Mouse (Mus musculus) stomach, embryonic 15.5 days (tissue): ENCODE measurements around the gene Rps19bp1. TPM values are rescaled to one million over a fixed set of nuclear protein-coding genes. Genes with fewer than 3 reads are reported as not detected.
A peak's percentile ranks its signal among the peaks of the same experiment; 100 is the strongest.

ENCODE experiments used
- ATAC-seq: fragments of 200-750 bp; cut with Nextera tagmentation; 2 replicates; pipeline ENCODE4 v1.8.0; 2017; ENCODE audit warnings: low read depth, moderate number of reproducible peaks, moderate TSS enrichment; ENCODE audit not compliant: insufficient read depth, low FRiP score
- H3K27ac ChIP-seq: fragments of 300-500 bp; sonication (generic); 2 replicates; pipeline ENCODE4 v1.5.1; 2015; ENCODE audit warnings: mild to moderate bottlenecking, inconsistent platforms
- H3K27me3 ChIP-seq: fragments of 300-500 bp; sonication (generic); replicated peaks from 2 replicates; pipeline ENCODE4 v1.6.1; 2015; ENCODE audit warnings: inconsistent platforms
- H3K36me3 ChIP-seq: fragments of 300-500 bp; sonication (generic); 2 replicates; pipeline ENCODE4 v1.6.1; 2015; ENCODE audit warnings: inconsistent platforms
- H3K4me1 ChIP-seq: fragments of 300-500 bp; sonication (generic); 2 replicates; pipeline ENCODE4 v1.6.1; 2015; ENCODE audit warnings: inconsistent platforms
- H3K4me2 ChIP-seq: fragments of 300-500 bp; sonication (generic); 2 replicates; pipeline ENCODE4 v1.6.1; 2015; ENCODE audit warnings: mild to moderate bottlenecking, inconsistent platforms
- H3K4me3 ChIP-seq: fragments of 300-500 bp; sonication (generic); replicated peaks from 2 replicates; pipeline ENCODE4 v1.5.1; 2015; ENCODE audit warnings: inconsistent platforms
- H3K9ac ChIP-seq: fragments of 300-500 bp; sonication (generic); 2 replicates; pipeline ENCODE4 v1.6.1; 2015; ENCODE audit warnings: inconsistent platforms
- H3K9me3 ChIP-seq: fragments of 300-500 bp; sonication (generic); 2 replicates; pipeline ENCODE4 v1.6.1; 2016; ENCODE audit warnings: inconsistent platforms
- WGBS: fragments of 180-500 bp; shearing (Covaris S2); methylation state at CpG from one replicate; pipeline ENCODE4 v1.1.7; 2015; 5-methylcytosine and 5-hydroxymethylcytosine counted together
- polyA plus RNA-seq: library from polyadenylated mRNA; unstranded; fragments of >200 nt; fragmentation: Nextera tagmentation; extraction: Ambion mirVana; gene quantifications from 2 replicates; pipeline ENCODE4 v1.2.1, GENCODE M21; 2015

Rps19bp1 gene
- 50.2 and 55.3 TPM in 2 replicates for polyA plus RNA-seq

- Histone ChIP-seq H3K4me1 (peaks cover 20% of the 10 kb centered on the region), H3K4me3 (peak within 1 kb of the TSS; percentile 86), H3K9me3 (no peaks in the 10 kb centered on the region), H3K27ac (peak within 1 kb of the TSS; percentile 56), H3K36me3 (0 out of 2 replicates have a peak, but pooled peaks cover 4% of the 10 kb centered on the region), H3K9ac (peak within 1 kb of the TSS; percentile 74), H3K27me3 (no peaks in the 10 kb centered on the region), H3K4me2 (peak within 1 kb of the TSS; percentile 85)
- peak; percentile 90 for ATAC-seq
- under 1% methylated on average over 66 of the region's 66 CpGs for WGBS
These were observed at the start of gene Rps19bp1 for GRCm38 (mm10) chr15:80263610-80264575. Gene Rps19bp1 (minus strand): TSS chr15:80264315.

- Histone ChIP-seq H3K36me3 (no peaks in the 10 kb centered on the region), H3K4me2 (no peak overlapping the region), H3K4me3 (no peak overlapping the region), H3K9ac (no peak overlapping the region), H3K27me3 (no peaks in the 10 kb centered on the region), H3K27ac (no peak overlapping the region), H3K9me3 (no peaks in the 10 kb centered on the region), H3K4me1 (no peaks in the 10 kb centered on the region)
- 47% methylated on average over 8 of the region's 8 CpGs for WGBS
- peak; percentile 47; the same call in 1 of the 2 replicates for ATAC-seq
These were observed 42.0 kb upstream of the Rps19bp1 start for GRCm38 (mm10) chr15:80306146-80306545.

GRCm38 (mm10) chr15:80304188-80304587, 40.1 kb upstream of the Rps19bp1 start:
- Histone ChIP-seq H3K9ac (no peak overlapping the region), H3K27me3 (no peaks in the 10 kb centered on the region), H3K9me3 (no peaks in the 10 kb centered on the region), H3K36me3 (no peaks in the 10 kb centered on the region), H3K4me1 (no peaks in the 10 kb centered on the region), H3K4me3 (no peak overlapping the region), H3K27ac (no peak overlapping the region), H3K4me2 (no peak overlapping the region)
- WGBS = 85% methylated on average over 12 of the region's 12 CpGs
- no peak for ATAC-seq

GRCm38 (mm10) chr15:80303779-80304178, 39.7 kb upstream of the Rps19bp1 start:
- ATAC-seq = no peak
- 70% methylated on average over 14 of the region's 14 CpGs for WGBS

GRCm38 (mm10) chr15:80297146-80297545, 33.0 kb upstream of the Rps19bp1 start:
- Histone ChIP-seq H3K27me3 (no peaks in the 10 kb centered on the region), H3K4me2 (no peak overlapping the region), H3K9me3 (no peaks in the 10 kb centered on the region), H3K27ac (no peak overlapping the region), H3K9ac (no peak overlapping the region), H3K4me3 (no peak overlapping the region), H3K4me1 (no peaks in the 10 kb centered on the region), H3K36me3 (no peaks in the 10 kb centered on the region)
- 92% methylated on average over 1 of the region's 1 CpGs for WGBS
- no peak for ATAC-seq

More at GRCm38 (mm10) chr15:80303779-80304178, 39.7 kb upstream of the Rps19bp1 start:
- H3K4me2 ChIP-seq = no peak overlapping the region
- H3K4me1 ChIP-seq = no peaks in the 10 kb centered on the region
- H3K27ac ChIP-seq = no peak overlapping the region
- no peaks in the 10 kb centered on the region for H3K9me3 ChIP-seq
- no peak overlapping the region for H3K4me3 ChIP-seq
- H3K9ac ChIP-seq = no peak overlapping the region
- no peaks in the 10 kb centered on the region for H3K27me3 ChIP-seq
- H3K36me3 ChIP-seq = no peaks in the 10 kb centered on the region

- Histone ChIP-seq H3K4me3 (no peak overlapping the region), H3K27ac (no peak overlapping the region), H3K36me3 (no peaks in the 10 kb centered on the region), H3K9ac (no peak overlapping the region), H3K4me1 (peaks cover 12% of the 10 kb centered on the region; the same call in 1 of the 2 replicates), H3K4me2 (no peak overlapping the region), H3K9me3 (no peaks in the 10 kb centered on the region), H3K27me3 (peaks cover 58% of the 10 kb centered on the region)
- 9% methylated on average over 10 of the region's 10 CpGs for whole genome bisulfite sequencing
- ATAC-seq = no peak; the same call in 1 of the 2 replicates
These were observed 25.3 kb upstream of the Rps19bp1 start for GRCm38 (mm10) chr15:80289436-80289835.

GRCm38 (mm10) chr15:80288036-80288435, 23.9 kb upstream of the Rps19bp1 start:
- Histone ChIP-seq H3K4me3 (peak overlapping the region; percentile 42), H3K9ac (no peak overlapping the region), H3K9me3 (no peaks in the 10 kb centered on the region), H3K27me3 (peaks cover 65% of the 10 kb centered on the region), H3K36me3 (no peaks in the 10 kb centered on the region), H3K4me2 (peak overlapping the region; percentile 92), H3K4me1 (peaks cover 12% of the 10 kb centered on the region; the same call in 1 of the 2 replicates), H3K27ac (no peak overlapping the region)
- 6% methylated on average over 23 of the region's 23 CpGs for WGBS
- ATAC-seq = no peak

GRCm38 (mm10) chr15:80286851-80287415, 22.8 kb upstream of the Rps19bp1 start, which contains the start of gene Cacna1i:
Gene Cacna1i (plus strand): TSS chr15:80287238.
- peaks cover 65% of the 10 kb centered on the region for H3K27me3 ChIP-seq
- H3K9me3 ChIP-seq = no peaks in the 10 kb centered on the region
- H3K27ac ChIP-seq = no peak within 1 kb of the TSS
- no peaks in the 10 kb centered on the region for H3K36me3 ChIP-seq
- no peak for ATAC-seq
- peak within 1 kb of the TSS; percentile 42 for H3K4me3 ChIP-seq
- 2% methylated on average over 50 of the region's 50 CpGs for WGBS
- peak within 1 kb of the TSS; percentile 92 for H3K4me2 ChIP-seq
- peaks cover 12% of the 10 kb centered on the region; the same call in 1 of the 2 replicates for H3K4me1 ChIP-seq
- H3K9ac ChIP-seq = no peak within 1 kb of the TSS; the same call in 1 of the 2 replicates

- no peak overlapping the region for H3K27ac ChIP-seq
- no peak overlapping the region for H3K9ac ChIP-seq
- no peak for ATAC-seq
- H3K27me3 ChIP-seq = peaks cover 19% of the 10 kb centered on the region
- H3K4me3 ChIP-seq = no peak overlapping the region
- no peaks in the 10 kb centered on the region for H3K4me1 ChIP-seq
- H3K36me3 ChIP-seq = no peaks in the 10 kb centered on the region
- no peak overlapping the region for H3K4me2 ChIP-seq
- WGBS = 21% methylated on average over 6 of the region's 6 CpGs
- no peaks in the 10 kb centered on the region for H3K9me3 ChIP-seq
These were observed 16.5 kb upstream of the Rps19bp1 start for GRCm38 (mm10) chr15:80280646-80281045.

GRCm38 (mm10) chr15:80279053-80279452, 14.9 kb upstream of the Rps19bp1 start:
- no peak for ATAC-seq
- Histone ChIP-seq H3K9ac (no peak overlapping the region), H3K4me3 (no peak overlapping the region), H3K36me3 (no peaks in the 10 kb centered on the region), H3K4me1 (no peaks in the 10 kb centered on the region), H3K27ac (no peak overlapping the region), H3K4me2 (no peak overlapping the region), H3K9me3 (no peaks in the 10 kb centered on the region), H3K27me3 (peaks cover 3% of the 10 kb centered on the region; the same call in 1 of the 2 replicates)
- 75% methylated on average over 2 of the region's 2 CpGs for WGBS

- H3K4me3 ChIP-seq = no peak overlapping the region
- ATAC-seq = no peak
These were observed 14.1 kb upstream of the Rps19bp1 start for GRCm38 (mm10) chr15:80278121-80278759.

More at GRCm38 (mm10) chr15:80278121-80278759, 14.1 kb upstream of the Rps19bp1 start:
- WGBS = 69% methylated on average over 5 of the region's 5 CpGs
- Histone ChIP-seq H3K36me3 (no peaks in the 10 kb centered on the region), H3K9me3 (no peaks in the 10 kb centered on the region), H3K27me3 (no peaks in the 10 kb centered on the region; the same call in 1 of the 2 replicates), H3K4me1 (no peaks in the 10 kb centered on the region), H3K27ac (no peak overlapping the region), H3K4me2 (no peak overlapping the region), H3K9ac (no peak overlapping the region)
